Mouse (Mus musculus) regulatory T cell (primary cell): ENCODE data around the gene Ranbp17.

Experiments
- in situ Hi-C: fragments of 300-600 bp; cut with MboI, MseI; formaldehyde crosslinking; loops from one replicate; pipeline ENCODE4 v1.15.1; 2025; ENCODE audit warnings: high pct_unique_total_duplicates

The Ranbp17 gene

DNA sequence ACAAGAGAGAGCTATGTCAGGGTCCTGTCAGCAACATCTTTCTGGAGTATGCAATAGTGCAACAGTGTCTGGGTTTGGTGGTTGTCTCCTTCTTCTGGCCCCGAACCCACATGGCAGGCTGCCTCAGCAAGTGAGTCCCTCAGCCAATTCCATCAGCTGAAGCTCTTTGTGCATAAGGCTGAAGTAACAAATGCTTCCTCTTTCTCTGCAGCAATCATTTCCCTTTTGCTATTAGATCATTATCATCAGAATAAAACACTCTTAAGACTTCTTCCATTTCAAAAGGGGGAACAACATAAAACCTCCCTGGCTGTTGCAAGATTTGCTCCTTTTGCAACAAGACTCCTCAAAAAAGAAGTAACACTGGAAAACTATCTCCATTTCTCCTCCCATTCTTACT lies 239.3 kb downstream of the Ranbp17 start:
- in situ Hi-C loops = no loop called here

DNA sequence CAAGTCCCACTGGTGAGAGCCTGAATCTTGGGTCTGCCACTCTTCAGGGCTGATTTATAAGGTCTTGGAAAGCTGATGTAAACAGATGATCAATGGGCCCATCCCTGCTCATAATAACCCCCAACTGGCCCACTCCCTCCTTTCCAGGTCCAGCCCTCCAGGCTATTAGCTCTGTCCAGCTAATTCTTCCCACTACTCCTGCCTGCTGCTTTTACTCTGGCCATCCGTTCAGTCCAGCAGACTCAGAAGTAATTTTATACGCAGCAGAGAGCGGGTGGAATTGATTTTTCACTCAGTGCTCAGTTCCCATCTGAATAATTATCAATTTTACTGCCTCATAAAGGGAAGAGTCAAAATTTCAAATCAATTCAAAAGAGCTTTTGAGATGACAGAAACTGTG lies 273.3 kb downstream of the Ranbp17 start:
- in situ Hi-C loops = no loop called here

DNA sequence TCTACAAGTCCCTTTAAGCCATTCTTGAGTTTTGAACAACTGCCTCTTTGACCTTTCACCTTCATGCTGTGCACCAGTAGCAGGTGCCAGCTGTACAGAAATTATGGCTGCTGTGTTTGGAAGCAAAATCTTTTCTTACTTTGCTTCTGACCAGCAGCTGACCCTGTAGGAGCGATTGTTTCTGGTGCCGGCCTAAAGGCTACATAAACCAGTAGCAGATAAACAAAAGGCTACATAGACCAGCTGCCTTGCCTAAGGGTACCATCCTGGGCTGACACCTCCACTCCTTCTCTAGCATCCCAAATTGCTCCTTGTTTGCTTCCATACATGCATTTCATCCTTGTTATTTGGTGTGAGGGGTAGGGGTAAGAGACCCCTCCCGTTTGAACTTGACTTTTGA lies 279.4 kb downstream of the Ranbp17 start:
- in situ Hi-C loops = no loop called here

DNA sequence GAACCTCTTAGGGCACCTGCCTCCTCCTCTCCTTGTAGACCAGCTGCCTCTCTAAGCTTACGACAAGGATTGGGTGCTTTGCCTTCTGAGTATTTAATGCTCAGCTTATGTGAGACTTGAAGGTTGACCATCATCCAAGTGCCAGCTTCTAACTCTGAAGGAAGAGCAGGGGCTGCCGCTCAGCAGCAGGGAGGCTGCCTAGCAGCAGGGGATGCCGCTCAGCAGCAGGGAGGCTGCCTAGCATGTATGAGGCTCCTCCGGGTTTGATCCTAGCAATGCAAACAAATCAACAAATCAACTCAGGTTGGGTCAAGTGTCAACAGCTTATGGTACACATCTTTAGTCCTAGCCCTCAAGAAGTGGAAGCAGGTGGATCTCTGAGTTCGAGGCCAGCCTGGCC lies 281.5 kb downstream of the Ranbp17 start:
- in situ Hi-C loops = no loop called here

DNA sequence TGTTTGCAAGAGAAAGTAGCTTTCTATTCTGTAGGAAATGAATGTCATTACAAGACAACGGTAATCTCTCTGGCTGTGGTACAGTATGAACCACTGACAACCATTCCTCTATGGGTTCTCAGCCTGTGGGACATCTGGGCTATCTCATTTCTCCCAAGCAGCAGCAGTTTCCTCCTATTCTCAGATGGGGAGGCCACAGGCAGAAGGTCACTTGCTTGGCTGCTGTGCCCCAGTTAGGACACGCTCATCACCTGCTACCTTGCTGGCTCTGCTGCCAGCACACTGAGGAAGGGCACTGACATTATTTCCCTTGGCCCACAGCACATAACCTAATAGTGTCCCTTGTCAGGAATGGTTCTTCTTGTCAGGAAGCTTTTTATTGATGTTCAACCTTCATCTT lies 285.4 kb downstream of the Ranbp17 start:
- in situ Hi-C loops = no loop called here

DNA sequence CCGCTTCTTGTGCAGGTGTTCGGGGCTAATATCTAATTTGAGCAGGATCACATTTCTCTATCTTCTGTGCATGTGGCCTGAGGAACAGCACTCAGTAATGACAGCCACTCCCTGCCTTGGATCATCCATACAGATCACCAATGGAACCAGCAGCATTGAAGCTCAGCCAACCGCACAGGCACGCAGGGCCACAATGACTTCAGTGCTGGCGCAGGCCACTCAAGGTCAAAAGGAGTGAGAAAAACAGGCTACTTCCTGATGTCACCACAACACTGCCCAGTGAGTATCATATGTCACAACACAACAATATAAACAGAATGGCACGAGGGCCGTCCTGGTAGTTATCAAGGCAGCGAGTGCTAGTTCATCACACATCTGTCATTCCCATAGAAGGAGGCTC lies 287.0 kb downstream of the Ranbp17 start:
- in situ Hi-C loops = no loop called here

DNA sequence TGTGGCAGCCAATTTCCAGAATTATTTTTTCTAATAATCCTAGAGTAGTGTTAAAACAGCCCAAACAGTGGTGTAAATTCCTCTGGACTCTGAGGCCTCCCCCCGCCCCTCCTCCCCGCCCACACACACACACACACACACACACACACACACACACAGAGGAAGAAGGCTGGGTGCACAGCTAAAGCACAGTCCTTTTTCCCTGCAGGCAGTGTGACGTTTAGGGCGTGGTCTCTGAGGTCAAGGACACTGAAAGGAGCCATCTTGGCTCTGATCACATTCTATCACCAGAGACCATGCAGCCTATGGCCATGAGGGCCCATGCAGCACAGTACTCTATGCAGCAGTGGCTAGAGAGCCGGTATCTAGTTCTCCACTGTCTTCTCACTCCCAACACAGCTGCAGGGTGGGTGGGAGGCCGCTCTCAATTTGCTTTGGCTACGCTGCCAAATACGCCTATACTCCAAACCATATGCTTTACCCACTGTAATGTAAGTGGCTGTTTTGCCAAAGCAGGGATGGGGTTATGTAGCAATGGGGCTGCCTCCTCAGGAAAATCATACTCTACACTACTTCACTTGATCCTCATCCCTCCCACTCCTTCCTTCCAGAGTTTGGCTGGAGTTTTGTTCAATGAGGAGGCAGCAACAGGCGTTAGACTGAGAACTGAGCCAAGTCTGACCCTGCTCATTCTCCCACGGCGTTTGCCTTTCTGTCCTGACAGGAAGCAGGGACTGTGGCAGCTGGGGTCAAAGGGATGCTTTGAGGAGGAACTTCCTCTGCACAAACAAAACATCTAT lies 291.8 kb downstream of the Ranbp17 start:
- in situ Hi-C loops = no loop called here

DNA sequence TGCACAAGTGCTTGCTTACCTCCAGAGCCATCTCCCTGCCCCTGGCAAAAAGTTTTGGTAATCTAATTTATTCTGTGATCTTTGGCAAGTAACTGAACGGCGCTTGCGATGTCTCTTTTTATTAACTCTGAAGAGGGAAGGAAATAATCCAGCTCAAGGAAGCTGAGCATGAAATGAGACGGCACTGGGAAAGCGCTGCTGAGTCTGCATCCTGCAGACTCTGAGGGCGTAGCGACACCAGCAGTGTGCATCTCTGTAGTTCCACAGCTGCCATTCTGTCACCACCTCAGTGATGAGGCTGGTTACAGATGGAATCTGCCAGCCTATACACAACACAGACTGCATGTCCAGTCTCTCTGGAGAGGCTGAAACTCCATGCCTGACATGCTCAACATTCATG lies 292.8 kb downstream of the Ranbp17 start:
- in situ Hi-C loops = no loop called here

DNA sequence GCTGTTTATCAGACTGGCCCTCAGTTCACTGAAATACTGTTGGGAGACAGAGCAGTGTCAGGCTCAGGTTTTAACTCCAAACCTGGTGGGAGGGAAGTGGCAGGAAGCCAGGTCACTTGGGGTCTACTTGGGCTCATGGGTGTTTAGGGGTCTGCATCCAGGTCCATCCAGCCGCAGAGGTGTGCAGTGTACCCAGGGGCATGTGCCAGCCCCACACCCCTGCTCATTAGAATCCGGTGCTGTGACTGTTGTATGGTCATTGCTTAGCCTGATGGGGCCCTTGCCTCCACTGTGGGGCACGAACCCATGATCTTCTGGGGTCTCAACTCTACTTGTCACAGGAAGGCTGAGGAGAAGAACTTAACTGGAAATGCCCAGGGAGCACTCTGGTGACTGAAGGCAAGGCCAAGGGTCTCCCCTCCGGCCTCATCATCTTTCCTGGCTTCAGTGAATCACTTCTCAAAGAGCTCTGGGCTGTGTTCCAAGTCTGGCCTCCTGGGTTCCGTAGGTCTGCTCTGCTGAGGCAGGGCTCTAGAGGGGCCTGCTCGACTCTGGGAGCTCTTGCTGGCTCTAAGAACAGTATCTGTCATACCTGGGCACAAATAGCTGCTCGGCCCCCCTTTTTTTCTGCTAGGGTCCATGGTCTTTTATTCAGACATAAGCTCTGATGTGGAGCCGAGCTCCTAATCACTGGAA lies 296.0 kb downstream of the Ranbp17 start:
- in situ Hi-C loops = no loop called here

DNA sequence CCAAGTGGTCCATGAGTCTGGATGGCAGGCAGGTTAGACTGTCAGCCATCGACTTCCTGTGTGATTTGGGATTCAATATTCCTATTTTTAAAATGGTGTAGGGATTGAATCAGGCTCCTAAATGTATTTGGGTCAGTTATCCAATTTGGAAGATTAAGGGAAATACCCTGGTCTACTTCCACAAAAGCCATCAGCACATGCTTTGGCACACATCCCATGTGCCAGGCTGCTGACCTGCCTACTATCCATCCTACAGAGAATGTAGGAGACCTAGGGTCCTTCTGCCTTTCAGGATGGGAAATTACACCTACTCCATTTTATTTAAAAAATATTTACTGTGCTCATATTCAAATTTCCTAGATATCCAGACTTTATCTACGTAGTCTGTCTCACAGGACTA lies 306.1 kb downstream of the Ranbp17 start:
- in situ Hi-C loops = no loop called here

DNA sequence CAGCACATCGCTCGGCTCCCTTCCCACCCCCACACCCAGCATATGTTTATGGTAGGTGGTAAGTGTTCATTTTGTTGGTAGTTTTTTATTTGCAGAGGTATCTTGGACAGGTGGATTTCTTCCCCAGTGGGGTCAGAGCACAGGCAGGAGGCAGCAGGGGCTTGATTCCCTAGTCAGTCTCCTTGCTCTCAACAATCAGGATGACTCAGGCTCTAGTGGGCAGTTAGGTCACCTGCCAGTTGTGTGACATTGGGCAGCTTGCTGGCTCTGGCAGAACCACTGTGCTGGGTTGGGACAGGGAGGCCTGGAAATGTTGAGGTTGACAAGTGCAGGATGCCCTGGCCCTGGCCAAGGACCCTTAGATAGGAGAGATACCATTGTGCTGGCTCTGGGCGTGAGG lies 308.6 kb downstream of the Ranbp17 start:
- in situ Hi-C loops = no loop called here

DNA sequence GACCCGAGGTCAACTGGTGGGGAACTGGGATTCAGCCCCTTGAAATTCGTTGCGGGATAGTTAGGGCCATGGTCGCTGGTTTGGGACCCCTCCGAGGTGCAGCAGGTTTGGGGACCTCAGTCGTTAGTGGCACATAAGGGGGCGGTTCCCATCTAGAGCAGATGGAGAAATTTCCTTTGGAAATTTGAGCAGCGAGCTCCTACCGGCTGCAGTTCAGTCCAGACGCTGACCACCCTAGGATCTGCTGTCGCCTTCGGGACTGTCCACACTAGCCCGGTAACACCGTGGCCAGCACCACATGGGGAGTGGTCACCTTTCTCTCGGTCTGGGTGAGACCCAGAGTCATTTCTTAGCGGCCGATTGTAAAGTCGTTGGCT lies 309.2 kb downstream of the Ranbp17 start:
- in situ Hi-C loops = no loop called here

DNA sequence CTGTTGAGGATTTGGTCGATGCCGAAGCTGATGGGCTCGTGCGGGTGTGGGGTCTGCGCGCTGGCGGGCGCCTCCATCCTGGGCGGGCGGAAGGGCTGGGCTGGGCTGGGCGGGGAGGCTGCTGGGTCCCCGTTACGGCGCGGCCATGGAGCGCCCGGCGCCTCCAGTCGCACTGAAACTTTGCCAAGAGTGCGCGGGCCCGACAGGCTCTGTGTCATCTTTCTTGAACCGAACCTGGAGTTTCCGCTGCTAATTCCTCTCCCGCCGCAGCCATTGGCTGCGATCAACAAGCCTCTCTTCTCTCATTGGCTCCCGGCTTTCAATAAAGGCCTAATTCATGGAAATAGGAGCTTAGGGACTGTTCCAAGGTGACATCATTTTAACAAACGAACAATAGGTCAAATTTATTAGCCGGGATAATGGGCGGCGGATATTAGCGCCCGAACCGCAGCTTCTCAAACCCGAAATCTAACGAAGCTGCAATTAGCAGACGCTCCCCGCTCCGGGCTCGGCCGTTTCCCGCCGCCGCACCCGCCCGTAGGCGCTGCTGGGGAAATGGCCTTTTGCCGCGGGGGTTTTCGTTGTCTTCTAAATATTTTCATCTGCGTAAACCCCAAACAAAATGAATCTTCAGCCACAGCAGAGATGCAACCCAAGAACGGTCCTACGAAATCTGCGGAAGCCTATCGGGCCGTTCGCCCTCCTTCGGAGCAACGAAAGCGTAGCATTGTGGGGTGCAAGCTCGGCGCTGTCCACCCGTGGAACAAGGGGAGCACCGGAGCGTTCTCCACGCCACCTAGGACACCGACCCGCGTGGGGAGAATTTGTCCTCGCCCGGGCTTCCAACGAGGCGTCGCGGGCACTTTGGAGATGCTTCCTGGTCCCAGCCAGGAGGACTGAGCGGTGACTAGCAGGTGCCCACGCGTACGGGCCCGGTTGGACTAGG lies 309.9 kb downstream of the Ranbp17 start, which contains the start of gene Tlx3:
Gene Tlx3, minus strand, starts transcription at position 207 of the 946 bp plus-strand sequence.
- in situ Hi-C loops = no loop called here

DNA sequence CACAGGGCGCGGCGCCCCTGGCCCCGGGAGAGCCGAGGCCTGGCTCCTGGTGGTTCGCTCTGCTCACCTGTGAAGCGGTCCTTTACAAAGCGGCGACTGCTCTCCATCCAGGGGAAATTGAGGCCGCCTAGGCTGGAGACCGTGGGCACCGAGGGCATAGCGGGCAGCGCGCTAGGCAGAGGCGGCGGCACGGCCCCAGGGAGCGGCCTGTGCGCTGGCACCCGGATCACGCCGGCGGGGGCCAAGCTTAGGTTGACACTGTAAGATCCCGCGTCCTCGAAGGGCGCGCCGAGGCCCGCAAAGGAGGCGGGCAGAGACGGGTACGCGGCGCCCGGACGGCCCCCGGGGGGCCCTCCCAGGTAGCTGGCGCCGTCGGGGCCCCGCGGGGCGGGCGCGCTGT lies 310.6 kb downstream of the Ranbp17 start:
- in situ Hi-C loops = no loop called here

DNA sequence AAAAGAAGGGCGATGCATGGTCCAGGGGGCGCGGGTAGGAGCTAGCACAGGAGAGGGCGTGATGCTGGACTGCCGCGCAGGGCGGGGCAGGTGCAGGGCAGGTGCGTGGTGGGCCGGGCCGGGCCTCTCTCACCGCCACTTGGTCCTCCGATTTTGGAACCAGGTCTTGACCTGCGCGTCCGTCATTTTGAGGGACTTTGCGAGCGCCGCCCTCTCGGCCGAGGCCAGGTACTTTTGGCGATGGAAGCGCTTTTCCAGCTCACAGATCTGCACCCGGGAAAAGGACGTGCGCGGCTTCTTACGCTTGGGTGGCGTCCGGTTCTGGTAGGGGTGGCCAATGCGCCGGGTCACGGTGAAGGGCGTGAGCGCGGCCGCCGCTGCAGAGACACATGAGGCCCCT lies 311.2 kb downstream of the Ranbp17 start:
- in situ Hi-C loops = no loop called here

DNA sequence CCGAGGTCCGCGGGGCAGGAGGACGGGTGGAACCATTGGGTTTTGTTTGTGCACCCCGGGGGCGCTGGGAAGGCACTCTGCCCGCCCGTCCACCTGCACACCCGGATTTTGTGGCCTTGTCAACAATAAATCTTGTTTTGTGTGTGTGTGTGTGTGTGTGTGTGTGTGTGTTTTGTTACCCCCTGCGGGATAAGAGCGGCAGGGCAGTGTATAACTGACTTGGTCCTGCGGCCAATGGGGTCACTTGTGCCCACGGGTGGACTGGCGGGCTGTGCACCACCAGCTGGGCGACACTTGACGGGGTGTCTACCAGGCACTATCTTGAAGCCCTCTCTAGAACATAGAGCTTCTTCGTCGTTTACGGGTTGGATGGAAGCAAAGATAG lies 311.9 kb downstream of the Ranbp17 start:
- in situ Hi-C loops = no loop called here

DNA sequence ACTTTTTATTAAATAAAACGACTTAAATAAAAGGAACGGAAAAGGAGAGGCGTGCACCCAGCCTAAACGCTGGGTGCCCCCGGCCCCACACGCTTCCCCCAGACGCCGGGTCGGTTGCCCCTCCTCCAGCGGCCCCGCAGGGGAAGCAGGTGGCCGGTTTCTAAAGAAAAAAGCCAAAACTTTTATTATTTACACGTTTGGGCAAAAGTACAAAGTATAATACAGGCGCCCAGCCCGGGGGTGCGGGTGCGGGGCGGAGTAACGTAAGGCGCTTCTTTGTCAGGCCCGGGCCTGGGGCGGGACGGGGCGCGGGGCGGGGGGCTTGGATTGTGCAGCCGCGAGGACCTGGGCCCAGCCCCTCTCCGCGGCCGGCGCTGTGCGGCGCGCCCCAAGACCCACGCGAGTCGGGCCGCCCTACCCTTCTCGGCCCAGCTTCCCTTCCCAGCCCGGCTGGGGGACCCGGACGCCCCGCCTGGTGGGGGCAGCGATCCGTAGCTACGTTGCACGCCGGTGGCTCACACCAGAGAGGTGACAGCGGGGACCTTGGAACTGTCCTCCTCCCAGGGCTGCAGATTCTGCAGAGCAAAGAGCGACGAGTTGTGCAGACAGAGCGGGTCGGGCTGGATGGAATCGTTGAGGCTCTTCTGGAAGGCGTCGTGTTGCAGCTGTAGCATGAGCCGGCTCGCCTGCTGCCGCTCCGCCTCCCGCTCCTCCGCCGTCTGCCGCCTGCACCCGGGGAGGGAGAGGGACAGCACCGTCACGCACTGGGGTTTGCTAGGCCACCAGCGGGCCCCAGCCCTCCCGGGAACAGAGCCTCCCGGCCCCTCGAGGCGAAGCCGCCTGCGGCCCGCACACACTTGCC lies 312.6 kb downstream of the Ranbp17 start:
- in situ Hi-C loops = no loop called here

DNA sequence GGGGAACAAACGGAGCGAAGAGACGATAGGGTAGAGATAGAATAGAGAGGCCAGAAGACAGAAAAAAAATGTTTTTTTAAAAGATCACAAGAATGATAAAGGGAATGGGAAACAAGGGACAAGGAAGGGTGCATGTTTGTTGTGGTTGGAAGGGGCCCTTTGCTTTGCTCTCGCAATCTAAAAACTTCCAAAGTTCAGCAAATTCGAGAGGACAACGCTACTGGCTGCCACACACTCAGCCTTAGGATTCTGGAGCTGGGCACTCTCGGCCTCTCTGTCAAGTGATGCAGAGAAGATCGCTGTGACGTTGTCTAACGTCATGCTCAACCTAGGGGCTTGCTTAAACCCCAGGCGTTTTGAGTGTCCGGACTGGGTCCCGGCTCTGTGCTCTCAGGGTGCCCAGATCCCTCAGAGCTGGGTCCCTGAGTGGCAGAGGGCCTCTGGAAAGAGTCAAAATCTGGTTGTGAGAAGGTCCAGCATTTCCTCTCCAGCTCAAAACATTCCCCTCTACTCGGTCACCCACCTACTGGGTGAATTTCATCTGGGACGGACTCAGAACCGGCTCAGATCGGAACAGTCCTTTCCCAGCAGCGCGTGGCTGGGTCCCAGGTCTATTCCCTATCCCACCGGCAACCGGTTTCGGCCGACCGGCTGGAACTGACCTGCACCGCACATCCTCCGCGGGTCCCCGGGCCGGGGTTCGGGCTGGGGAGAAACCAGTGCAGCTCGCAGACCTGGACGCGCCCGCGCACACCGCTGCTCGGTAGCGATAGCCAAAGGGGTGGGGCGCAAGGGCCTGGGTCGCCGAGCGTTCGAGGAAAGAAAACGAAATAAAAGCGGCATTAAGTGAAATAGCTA lies 313.4 kb downstream of the Ranbp17 start:
- in situ Hi-C loops = no loop called here

DNA sequence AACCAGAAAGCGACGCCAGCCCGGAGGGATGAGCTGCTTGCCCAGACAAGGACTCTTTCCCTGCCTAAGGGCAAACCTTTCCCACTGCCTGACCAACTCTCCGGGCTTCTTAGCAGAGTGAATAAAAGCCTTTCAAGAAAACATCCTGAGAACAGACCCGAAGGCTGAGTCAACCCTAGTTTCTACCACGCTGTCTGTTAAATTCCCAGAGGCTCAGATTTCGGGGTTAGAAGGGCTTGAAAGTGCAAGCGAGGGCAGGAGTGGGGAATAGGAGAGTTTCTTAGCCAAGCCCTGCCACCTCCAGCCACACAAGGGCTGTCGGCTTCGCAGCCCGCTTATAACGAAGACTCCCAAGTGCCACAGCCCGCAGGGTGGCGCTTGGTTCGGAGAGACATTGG lies 314.4 kb downstream of the Ranbp17 start:
- in situ Hi-C loops = no loop called here

DNA sequence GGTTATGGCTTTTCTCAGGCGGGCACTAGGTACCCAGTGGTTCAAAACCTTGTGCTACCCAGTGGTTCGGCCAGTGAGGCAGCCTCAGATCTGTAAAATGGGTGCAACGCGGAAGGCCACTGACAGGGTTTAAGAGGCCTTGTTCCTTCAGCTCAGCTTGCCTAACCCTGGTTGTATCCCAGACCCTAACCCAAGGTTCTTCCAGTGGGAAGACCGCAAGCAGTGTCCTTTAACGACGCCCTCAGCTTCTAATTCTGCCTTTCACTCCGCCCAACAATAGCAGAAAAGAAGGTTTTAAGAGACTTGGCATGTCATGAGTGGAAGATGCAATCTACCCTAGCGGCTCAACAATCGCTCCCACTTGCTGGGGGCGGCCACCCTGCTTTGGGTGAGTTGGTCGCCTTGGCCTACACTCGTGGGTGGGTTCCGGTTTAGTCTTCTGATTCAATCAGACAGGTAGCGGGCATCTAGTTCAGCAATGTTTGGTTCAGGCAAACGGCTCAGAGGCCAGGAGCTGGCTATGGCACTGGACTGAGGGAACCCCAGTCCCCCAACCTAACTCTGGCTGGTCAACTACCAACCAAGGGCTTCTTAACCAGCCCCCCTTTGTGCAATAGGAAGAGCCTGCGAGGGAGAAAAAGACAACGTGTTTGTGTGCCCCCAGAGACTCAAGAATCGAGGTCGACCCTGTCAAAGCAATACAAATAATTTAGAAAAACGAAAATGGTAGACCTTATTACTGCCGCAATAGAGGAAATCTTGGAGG lies 315.0 kb downstream of the Ranbp17 start:
- in situ Hi-C loops = no loop called here
